Mouse (Mus musculus) CD4-positive helper T cell, adult 2 months (primary cell): ENCODE measurements around the gene Soat2.

Source experiments
- DNase-seq: peaks from one replicate; pipeline ENCODE4 v3.0.0-alpha.2; 2012; ENCODE audit warnings: low read depth, missing footprints, low spot score

The Soat2 gene

GRCm38 (mm10) chr15:102114651-102115260 lies 35.6 kb upstream of the Soat2 start:
- DNase-seq, result no peak

DNA sequence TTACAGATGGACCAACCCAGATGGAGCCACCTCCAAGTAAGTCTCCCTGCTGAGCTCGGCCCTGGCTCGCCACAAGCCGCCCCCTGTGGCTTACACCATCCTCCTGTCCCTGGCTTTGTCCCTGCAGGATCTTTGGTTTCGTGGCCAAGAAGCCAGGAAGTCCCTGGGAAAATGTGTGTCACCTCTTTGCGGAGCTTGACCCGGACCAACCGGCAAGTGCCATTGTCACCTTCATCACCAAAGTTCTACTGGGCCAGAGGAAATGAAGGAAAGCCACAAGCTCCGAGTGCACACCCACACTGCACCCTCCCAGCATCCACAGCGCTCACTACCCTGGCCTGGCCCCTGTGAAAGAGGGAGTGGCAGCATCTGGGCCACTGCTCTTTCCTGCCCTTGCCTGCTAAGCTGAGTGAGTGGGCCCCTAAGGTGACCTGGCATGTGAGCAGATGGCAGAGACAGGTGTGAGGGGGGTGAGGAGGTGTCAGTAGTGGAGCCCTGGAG lies 34.5 kb upstream of the Soat2 start:
- peak; percentile 70 for DNase-seq

GRCm38 (mm10) chr15:102116753-102117415 lies 33.4 kb upstream of the Soat2 start:
- DNase-seq, result no peak

DNA sequence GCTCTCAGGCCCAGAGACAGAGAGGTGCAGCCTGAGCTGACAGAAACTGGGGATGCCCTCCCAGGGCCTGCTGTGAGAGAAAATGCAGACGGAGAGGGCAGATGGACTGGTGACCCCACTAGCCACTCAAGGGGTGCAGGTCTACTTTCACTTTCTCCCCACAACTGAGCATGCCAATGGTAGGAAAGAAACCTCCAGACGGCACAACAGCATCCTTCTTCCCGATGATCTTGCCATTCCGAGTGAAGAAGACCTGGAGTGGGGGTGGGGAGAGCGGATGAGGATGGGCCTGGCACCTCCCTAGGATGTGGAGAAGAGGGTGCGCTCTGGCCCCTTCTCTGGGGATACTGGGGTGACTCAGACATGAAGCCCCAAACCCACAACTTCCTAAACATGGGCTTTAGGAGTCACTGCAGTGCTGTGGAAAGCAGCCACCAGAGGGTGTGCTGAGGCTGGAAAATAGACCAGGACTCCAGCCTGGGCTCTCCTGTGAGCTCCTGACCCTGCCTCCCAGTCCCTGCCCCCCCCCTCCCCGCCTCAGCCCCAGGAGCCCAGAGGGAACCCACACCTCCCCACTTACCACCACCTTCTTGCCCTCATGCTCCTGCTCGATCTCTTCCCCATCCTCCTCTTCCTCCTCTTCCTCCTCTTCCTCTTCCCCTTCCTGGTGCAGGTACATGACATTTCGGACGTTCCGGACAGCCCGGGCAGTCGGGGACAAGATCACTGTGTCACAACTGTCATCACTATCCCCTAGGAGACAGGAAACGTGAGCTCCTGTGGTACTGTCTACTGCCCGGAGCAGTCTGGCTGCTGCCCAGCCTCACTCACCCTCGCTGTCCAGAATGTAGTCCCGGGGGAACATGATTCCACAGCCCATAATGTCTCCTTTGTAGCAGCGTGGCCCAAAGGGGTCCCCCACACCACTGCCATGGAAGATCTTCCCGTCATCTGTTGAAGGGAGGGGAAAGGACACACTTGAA lies 32.6 kb upstream of the Soat2 start:
- no peak for DNase-seq

- DNase-seq, result no peak
Measured at GRCm38 (mm10) chr15:102118591-102118990, 31.7 kb upstream of the Soat2 start.

- no peak for DNase-seq
Measured at GRCm38 (mm10) chr15:102119121-102119830, 31.1 kb upstream of the Soat2 start.

- no peak for DNase-seq
Measured at GRCm38 (mm10) chr15:102119831-102120170, 30.5 kb upstream of the Soat2 start.

- DNase-seq, result no peak
Measured at GRCm38 (mm10) chr15:102120530-102120929, 29.8 kb upstream of the Soat2 start.

- no peak for DNase-seq
Measured at GRCm38 (mm10) chr15:102126303-102126702, 24.0 kb upstream of the Soat2 start.

DNA sequence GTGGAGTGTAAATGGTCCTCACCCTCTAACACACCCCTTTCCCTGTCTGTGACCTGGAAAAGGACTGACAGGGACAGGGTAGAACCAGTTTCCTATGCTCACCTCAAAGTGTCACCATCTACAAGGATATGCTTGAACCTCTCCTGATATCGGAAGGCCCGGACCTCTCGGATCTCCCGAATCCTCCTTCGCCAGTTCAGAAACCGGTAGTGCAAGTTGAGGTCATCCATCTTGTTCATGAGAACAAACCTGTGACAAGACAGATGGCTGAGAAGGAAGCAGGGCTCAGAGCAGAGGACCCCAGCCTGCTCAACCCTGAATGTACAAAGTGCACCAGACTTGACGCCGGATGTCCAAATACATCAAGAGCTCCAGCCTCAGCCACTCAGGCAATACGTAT lies 17.0 kb upstream of the Soat2 start:
- no peak for DNase-seq

DNA sequence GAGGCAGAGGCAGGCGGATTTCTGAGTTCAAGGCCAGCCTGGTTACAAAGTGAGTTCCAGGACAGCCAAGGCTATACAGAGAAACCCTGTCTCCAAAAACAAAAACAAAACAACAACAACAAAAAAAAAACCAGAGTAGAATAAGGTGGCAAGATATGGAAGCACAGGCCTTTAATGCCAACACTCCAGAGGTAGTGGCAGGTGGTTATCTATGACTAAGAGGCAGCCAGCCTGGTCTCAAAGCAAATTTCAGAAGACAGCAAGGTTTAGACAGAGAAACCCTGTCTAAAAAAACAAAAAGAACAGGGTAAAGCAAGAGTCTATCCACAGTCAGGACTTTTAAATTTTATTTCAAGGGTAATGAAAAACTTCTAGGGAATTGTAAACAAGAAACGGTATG lies 15.6 kb upstream of the Soat2 start:
- no peak for DNase-seq

GRCm38 (mm10) chr15:102135522-102136128 lies 14.7 kb upstream of the Soat2 start:
- no peak for DNase-seq

- DNase-seq, result peak; percentile 97
Measured at GRCm38 (mm10) chr15:102136129-102136758, 14.1 kb upstream of the Soat2 start, which contains the start of gene Spryd3. Gene Spryd3 (minus strand): TSS chr15:102136234.

- no peak for DNase-seq
Measured at GRCm38 (mm10) chr15:102141120-102141519, 9.2 kb upstream of the Soat2 start.

- no peak for DNase-seq
Measured at GRCm38 (mm10) chr15:102142914-102143912, 7.1 kb upstream of the Soat2 start.

GRCm38 (mm10) chr15:102144274-102144711 lies 6.0 kb upstream of the Soat2 start, which contains the start of gene Igfbp6:
Gene Igfbp6 (plus strand): TSS chr15:102144362.
- no peak for DNase-seq

DNA sequence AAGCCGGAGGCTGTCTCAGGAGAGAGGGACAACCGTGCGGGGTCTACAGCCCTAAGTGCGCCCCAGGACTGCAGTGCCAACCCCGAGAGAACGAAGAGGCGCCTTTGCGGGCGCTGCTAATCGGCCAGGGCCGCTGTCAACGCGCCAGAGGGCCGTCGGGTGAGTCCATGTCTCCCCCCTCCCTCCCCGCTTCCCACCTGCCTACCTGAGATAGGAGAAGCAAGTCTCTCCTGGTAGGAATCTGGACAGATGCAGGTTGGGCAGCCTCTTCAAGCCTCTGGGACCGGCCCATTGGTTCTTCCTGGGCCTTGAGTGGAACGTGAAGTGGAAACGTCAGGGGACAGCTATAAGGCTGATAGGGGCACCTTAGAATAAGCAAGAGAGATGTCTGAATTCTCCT lies 5.6 kb upstream of the Soat2 start:
- no peak for DNase-seq

DNA sequence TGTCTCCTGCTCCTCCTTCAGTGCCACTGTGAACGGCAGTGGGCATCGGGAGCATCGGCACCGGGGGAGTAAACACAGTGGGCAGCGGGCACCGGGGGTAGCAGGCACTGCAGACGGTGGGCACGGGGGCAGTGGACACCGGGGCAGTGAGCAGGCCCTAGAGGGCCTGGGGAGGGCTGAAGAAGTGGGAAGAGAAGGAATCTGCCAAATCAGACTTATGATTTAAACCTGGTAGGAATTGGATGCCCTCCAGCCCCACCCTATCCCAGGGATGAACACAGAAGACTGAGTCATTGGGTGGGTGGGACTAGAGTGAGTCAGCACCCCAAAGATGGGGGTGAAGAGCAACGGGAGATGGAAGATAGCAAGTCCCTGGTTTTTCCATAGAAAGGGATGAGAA lies 5.0 kb upstream of the Soat2 start:
- DNase-seq, result no peak

DNA sequence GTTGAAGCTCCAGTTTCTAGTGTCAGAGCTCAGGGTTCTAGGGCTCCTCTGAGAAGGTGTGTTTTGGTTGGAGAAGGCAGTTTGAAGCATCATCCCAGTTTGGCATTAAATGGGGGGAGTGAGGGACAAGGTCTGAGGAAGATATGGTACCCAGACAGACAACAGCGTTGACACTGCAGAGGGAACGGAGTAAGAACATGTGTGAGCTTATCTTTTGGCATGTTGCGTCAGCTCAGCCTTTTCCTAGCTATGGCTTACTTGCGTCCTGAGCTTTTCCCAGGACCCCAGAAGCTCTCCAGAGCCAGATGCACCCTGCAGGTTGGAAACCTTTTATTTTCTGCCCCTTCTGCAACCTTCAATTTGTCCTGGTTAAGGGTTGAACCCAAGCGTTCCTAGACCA lies 4.2 kb upstream of the Soat2 start:
- no peak for DNase-seq
